Mouse (Mus musculus): ENCODE data around the gene Gm17604. TPM values are rescaled to one million over a fixed set of nuclear protein-coding genes. Genes with fewer than 3 reads are reported as not detected.

Gene Gm17604
- polyA plus RNA-seq, 1 experiment from 2014 or later, result not detected

Other genes with a start within 250 kb of the Gm17604 start
- 10.0 and 10.6 TPM in 2 replicates for gene Mospd2, start 24.5 kb downstream of the Gm17604 start, polyA plus RNA-seq (2015; fragmentation: Nextera tagmentation; extraction: Ambion mirVana)
- gene Fancb, start 24.2 kb downstream of the Gm17604 start, polyA plus RNA-seq (2015; fragmentation: Nextera tagmentation; extraction: Ambion mirVana), result 5.2 and 5.4 TPM in 2 replicates